Mouse (Mus musculus): Measurements from ENCODE around the gene Hsph1. TPM values are rescaled to one million over a fixed set of nuclear protein-coding genes. Genes with fewer than 3 reads are reported as not detected.

Gene Hsph1
- total and polyA plus RNA-seq, 3 experiments = 12.6 to 75.7 (median 62.1) TPM

- intact Hi-C loops (cut with DNase I) = loop anchor here (2.0 kb wide), 1 partner anchor 42 kb away; the partner anchor contains the start of gene Hsph1
- H3K4me1 ChIP-seq (ENCODE audit: control insufficient read depth, insufficient read depth, low read length) = peaks cover 4% of the 10 kb centered on the region; the same call in 1 of the 2 replicates
- peak within 1 kb of the TSS; percentile 96 for H3K9ac ChIP-seq (ENCODE audit: low read depth, low read length)
- peak within 1 kb of the TSS; percentile 83 for H3K4me3 ChIP-seq
- TF ChIP-seq EP300 (IDR thresholded peaks at IDR 0.05; ENCODE audit: insufficient read depth, low read depth, low read length) = no peak
- TF ChIP-seq POLR2A (IDR thresholded peaks at IDR 0.05; ENCODE audit: insufficient read depth, low read depth, low read length) = no peak; the same call in 1 of the 2 replicates
- peak; percentile 89 for TF ChIP-seq CTCF (IDR thresholded peaks at IDR 0.05)
- DNase-seq = peak; percentile 91 to 94
- H3K79me2 ChIP-seq (replicated peaks; ENCODE audit: control insufficient read depth, insufficient read depth, low read length) = no peaks in the 10 kb centered on the region
- peak within 1 kb of the TSS; percentile 98 for H3K27ac ChIP-seq
- H3K27me3 ChIP-seq (ENCODE audit: control insufficient read depth, insufficient read depth, low read length) = no peaks in the 10 kb centered on the region
- WGBS = 2% methylated on average over 60 of the region's 106 CpGs
- H3K36me3 ChIP-seq (ENCODE audit: control insufficient read depth, insufficient read depth, low read length) = no peaks in the 10 kb centered on the region
Measured at GRCm38 (mm10) chr5:149678100-149678989, 42.2 kb upstream of the Hsph1 start, which contains the start of gene B3glct. TSS of gene B3glct (plus strand) at chr5:149678230.

- Histone ChIP-seq H3K36me3 (ENCODE audit: control insufficient read depth, insufficient read depth, low read length) (no peaks in the 10 kb centered on the region), H3K4me3 (no peak overlapping the region), H3K27ac (no peak overlapping the region), H3K4me1 (ENCODE audit: control insufficient read depth, insufficient read depth, low read length) (peaks cover 4% of the 10 kb centered on the region; the same call in 1 of the 2 replicates), H3K9ac (ENCODE audit: low read depth, low read length) (no peak overlapping the region), H3K27me3 (ENCODE audit: control insufficient read depth, insufficient read depth, low read length) (no peaks in the 10 kb centered on the region), H3K79me2 (replicated peaks; ENCODE audit: control insufficient read depth, insufficient read depth, low read length) (no peaks in the 10 kb centered on the region)
- intact Hi-C loops (cut with DNase I) = no loop called here
- no peak for TF ChIP-seq EP300 (IDR thresholded peaks at IDR 0.05; ENCODE audit: insufficient read depth, low read depth, low read length)
- TF ChIP-seq CTCF (IDR thresholded peaks at IDR 0.05) = no peak
- TF ChIP-seq POLR2A (IDR thresholded peaks at IDR 0.05; ENCODE audit: insufficient read depth, low read depth, low read length) = no peak
- WGBS = 95% methylated on average over 3 of the region's 3 CpGs
- no peak for DNase-seq
Measured at GRCm38 (mm10) chr5:149677196-149677595, 41.0 kb upstream of the Hsph1 start.

- Histone ChIP-seq H3K36me3 (ENCODE audit: control insufficient read depth, insufficient read depth, low read length) (no peaks in the 10 kb centered on the region), H3K4me3 (no peak overlapping the region), H3K4me1 (ENCODE audit: control insufficient read depth, insufficient read depth, low read length) (no peaks in the 10 kb centered on the region), H3K27me3 (ENCODE audit: control insufficient read depth, insufficient read depth, low read length) (no peaks in the 10 kb centered on the region), H3K9ac (ENCODE audit: low read depth, low read length) (no peak overlapping the region), H3K79me2 (replicated peaks; ENCODE audit: control insufficient read depth, insufficient read depth, low read length) (no peaks in the 10 kb centered on the region), H3K27ac (no peak overlapping the region)
- intact Hi-C loops (cut with DNase I) = no loop called here
- no peak for DNase-seq
- 66% methylated on average over 5 of the region's 5 CpGs for WGBS
- no peak for TF ChIP-seq POLR2A (IDR thresholded peaks at IDR 0.05; ENCODE audit: insufficient read depth, low read depth, low read length)
- TF ChIP-seq CTCF (IDR thresholded peaks at IDR 0.05) = no peak
- TF ChIP-seq EP300 (IDR thresholded peaks at IDR 0.05; ENCODE audit: insufficient read depth, low read depth, low read length) = no peak
Measured at GRCm38 (mm10) chr5:149663417-149663816, 27.2 kb upstream of the Hsph1 start.

GRCm38 (mm10) chr5:149662980-149663379 is 26.8 kb upstream of the Hsph1 start:
- Histone ChIP-seq H3K9ac (ENCODE audit: low read depth, low read length) (no peak overlapping the region), H3K4me1 (ENCODE audit: control insufficient read depth, insufficient read depth, low read length) (no peaks in the 10 kb centered on the region), H3K27ac (no peak overlapping the region), H3K27me3 (ENCODE audit: control insufficient read depth, insufficient read depth, low read length) (no peaks in the 10 kb centered on the region), H3K36me3 (ENCODE audit: control insufficient read depth, insufficient read depth, low read length) (no peaks in the 10 kb centered on the region), H3K79me2 (replicated peaks; ENCODE audit: control insufficient read depth, insufficient read depth, low read length) (no peaks in the 10 kb centered on the region), H3K4me3 (no peak overlapping the region)
- no peak for DNase-seq
- intact Hi-C loops (cut with DNase I) = no loop called here
- WGBS = 91% methylated on average over 6 of the region's 6 CpGs
- no peak for TF ChIP-seq EP300 (IDR thresholded peaks at IDR 0.05; ENCODE audit: insufficient read depth, low read depth, low read length)
- 0 out of 2 replicates have a peak, but pooled peaks have one; percentile 22 for TF ChIP-seq CTCF (IDR thresholded peaks at IDR 0.05)
- no peak for TF ChIP-seq POLR2A (IDR thresholded peaks at IDR 0.05; ENCODE audit: insufficient read depth, low read depth, low read length)

- no peaks in the 10 kb centered on the region for H3K4me1 ChIP-seq (ENCODE audit: control insufficient read depth, insufficient read depth, low read length)
- no peak for DNase-seq
- no peaks in the 10 kb centered on the region for H3K27me3 ChIP-seq (ENCODE audit: control insufficient read depth, insufficient read depth, low read length)
- no peak overlapping the region for H3K9ac ChIP-seq (ENCODE audit: low read depth, low read length)
- 82% methylated on average over 6 of the region's 6 CpGs for WGBS
- no peak overlapping the region for H3K27ac ChIP-seq
- intact Hi-C loops (cut with DNase I) = no loop called here
- H3K79me2 ChIP-seq (replicated peaks; ENCODE audit: control insufficient read depth, insufficient read depth, low read length) = no peaks in the 10 kb centered on the region
- TF ChIP-seq CTCF (IDR thresholded peaks at IDR 0.05) (no peak), POLR2A (IDR thresholded peaks at IDR 0.05; ENCODE audit: insufficient read depth, low read depth, low read length) (no peak), EP300 (IDR thresholded peaks at IDR 0.05; ENCODE audit: insufficient read depth, low read depth, low read length) (no peak)
- H3K36me3 ChIP-seq (ENCODE audit: control insufficient read depth, insufficient read depth, low read length) = no peaks in the 10 kb centered on the region
- no peak overlapping the region for H3K4me3 ChIP-seq
Measured at GRCm38 (mm10) chr5:149661428-149661827, 25.3 kb upstream of the Hsph1 start.

GRCm38 (mm10) chr5:149659414-149659780 is 23.2 kb upstream of the Hsph1 start:
- H3K27me3 ChIP-seq (ENCODE audit: control insufficient read depth, insufficient read depth, low read length) = no peaks in the 10 kb centered on the region
- H3K27ac ChIP-seq = no peak overlapping the region
- TF ChIP-seq POLR2A (IDR thresholded peaks at IDR 0.05; ENCODE audit: insufficient read depth, low read depth, low read length) = no peak
- no peak for TF ChIP-seq EP300 (IDR thresholded peaks at IDR 0.05; ENCODE audit: insufficient read depth, low read depth, low read length)
- TF ChIP-seq CTCF (IDR thresholded peaks at IDR 0.05) = no peak
- no peaks in the 10 kb centered on the region for H3K79me2 ChIP-seq (replicated peaks; ENCODE audit: control insufficient read depth, insufficient read depth, low read length)
- H3K9ac ChIP-seq (ENCODE audit: low read depth, low read length) = no peak overlapping the region
- no peak overlapping the region for H3K4me3 ChIP-seq
- no peaks in the 10 kb centered on the region for H3K36me3 ChIP-seq (ENCODE audit: control insufficient read depth, insufficient read depth, low read length)
- 39% methylated on average over 9 of the region's 9 CpGs for WGBS
- intact Hi-C loops (cut with DNase I) = no loop called here
- no peaks in the 10 kb centered on the region for H3K4me1 ChIP-seq (ENCODE audit: control insufficient read depth, insufficient read depth, low read length)
- DNase-seq = no peak

Measured in heart, adult 2 months (tissue).